Mouse (Mus musculus): ENCODE results near the gene Zfp629. TPM values are rescaled to one million over a fixed set of nuclear protein-coding genes. Genes with fewer than 3 reads are reported as not detected.

Gene Zfp629
- polyA plus RNA-seq, 1 experiment from 2014 or later, result 12.5 TPM

- peak; percentile 98 for ATAC-seq (ENCODE audit: low read depth)
- Histone ChIP-seq H3K9ac (ENCODE audit: low read length) (peak within 1 kb of the TSS; percentile 95), H3K27me3 (ENCODE audit: control insufficient read depth, insufficient read depth, low read depth, low read length) (no peaks in the 10 kb centered on the region), H3K27ac (ENCODE audit: low read length) (peak within 1 kb of the TSS; percentile 76), H3K4me3 (ENCODE audit: low read length) (peak within 1 kb of the TSS; percentile 93), H3K4me1 (replicated peaks; ENCODE audit: control insufficient read depth, insufficient read depth, low read length) (peaks cover 16% of the 10 kb centered on the region), H3K9me3 (ENCODE audit: control insufficient read depth, low read length) (no peaks in the 10 kb centered on the region), H3K4me2 (ENCODE audit: low read depth, low read length) (peak within 1 kb of the TSS; percentile 82), H3K36me3 (ENCODE audit: control insufficient read depth, insufficient read depth, low read length) (peaks cover 32% of the 10 kb centered on the region)
- under 1% methylated on average over 50 of the region's 50 CpGs for WGBS
These were observed 27.4 kb downstream of the Zfp629 start, which contains the start of the genes Ccdc189 and Rnf40 for GRCm38 (mm10) chr7:127588011-127588871. Gene Ccdc189 (minus strand): TSS chr7:127588595. Gene Rnf40 (plus strand): TSS chr7:127588767.

- 45% methylated on average over 5 of the region's 5 CpGs for WGBS
These were observed 28.4 kb downstream of the Zfp629 start for GRCm38 (mm10) chr7:127587196-127587595.

GRCm38 (mm10) chr7:127586149-127586548 lies 29.4 kb downstream of the Zfp629 start:
- no peak for ATAC-seq (ENCODE audit: low read depth)
- Histone ChIP-seq H3K27me3 (ENCODE audit: control insufficient read depth, insufficient read depth, low read depth, low read length) (no peaks in the 10 kb centered on the region), H3K4me2 (ENCODE audit: low read depth, low read length) (no peak overlapping the region), H3K4me3 (ENCODE audit: low read length) (no peak overlapping the region), H3K9ac (ENCODE audit: low read length) (no peak overlapping the region), H3K4me1 (replicated peaks; ENCODE audit: control insufficient read depth, insufficient read depth, low read length) (peaks cover 16% of the 10 kb centered on the region), H3K36me3 (ENCODE audit: control insufficient read depth, insufficient read depth, low read length) (peaks cover 24% of the 10 kb centered on the region), H3K27ac (ENCODE audit: low read length) (no peak overlapping the region), H3K9me3 (ENCODE audit: control insufficient read depth, low read length) (no peaks in the 10 kb centered on the region)
- 86% methylated on average over 6 of the region's 6 CpGs for WGBS

More at GRCm38 (mm10) chr7:127587196-127587595, 28.4 kb downstream of the Zfp629 start:
- peaks cover 31% of the 10 kb centered on the region for H3K36me3 ChIP-seq (ENCODE audit: control insufficient read depth, insufficient read depth, low read length)
- H3K4me3 ChIP-seq (ENCODE audit: low read length), result peak overlapping the region; percentile 93
- H3K27me3 ChIP-seq (ENCODE audit: control insufficient read depth, insufficient read depth, low read depth, low read length), result no peaks in the 10 kb centered on the region
- H3K27ac ChIP-seq (ENCODE audit: low read length), result peak overlapping the region; percentile 61
- H3K9ac ChIP-seq (ENCODE audit: low read length), result peak overlapping the region; percentile 61
- H3K9me3 ChIP-seq (ENCODE audit: control insufficient read depth, low read length), result no peaks in the 10 kb centered on the region
- ATAC-seq (ENCODE audit: low read depth), result no peak
- peaks cover 16% of the 10 kb centered on the region for H3K4me1 ChIP-seq (replicated peaks; ENCODE audit: control insufficient read depth, insufficient read depth, low read length)
- H3K4me2 ChIP-seq (ENCODE audit: low read depth, low read length), result peak overlapping the region; percentile 82

GRCm38 (mm10) chr7:127585031-127585430 lies 30.6 kb downstream of the Zfp629 start:
- Histone ChIP-seq H3K4me1 (replicated peaks; ENCODE audit: control insufficient read depth, insufficient read depth, low read length) (peaks cover 16% of the 10 kb centered on the region), H3K27ac (ENCODE audit: low read length) (no peak overlapping the region), H3K36me3 (ENCODE audit: control insufficient read depth, insufficient read depth, low read length) (peaks cover 21% of the 10 kb centered on the region), H3K4me2 (ENCODE audit: low read depth, low read length) (no peak overlapping the region), H3K4me3 (ENCODE audit: low read length) (no peak overlapping the region), H3K9ac (ENCODE audit: low read length) (no peak overlapping the region), H3K9me3 (ENCODE audit: control insufficient read depth, low read length) (no peaks in the 10 kb centered on the region), H3K27me3 (ENCODE audit: control insufficient read depth, insufficient read depth, low read depth, low read length) (no peaks in the 10 kb centered on the region)
- ATAC-seq (ENCODE audit: low read depth), result no peak
- WGBS, result 70% methylated on average over 7 of the region's 7 CpGs

- Histone ChIP-seq H3K4me3 (ENCODE audit: low read length) (no peak overlapping the region), H3K4me2 (ENCODE audit: low read depth, low read length) (no peak overlapping the region), H3K27me3 (ENCODE audit: control insufficient read depth, insufficient read depth, low read depth, low read length) (no peaks in the 10 kb centered on the region), H3K4me1 (replicated peaks; ENCODE audit: control insufficient read depth, insufficient read depth, low read length) (peaks cover 8% of the 10 kb centered on the region), H3K9me3 (ENCODE audit: control insufficient read depth, low read length) (no peaks in the 10 kb centered on the region), H3K36me3 (ENCODE audit: control insufficient read depth, insufficient read depth, low read length) (peaks cover 25% of the 10 kb centered on the region), H3K9ac (ENCODE audit: low read length) (no peak overlapping the region), H3K27ac (ENCODE audit: low read length) (no peak overlapping the region)
- WGBS, result 90% methylated on average over 6 of the region's 6 CpGs
- ATAC-seq (ENCODE audit: low read depth), result no peak
These were observed 32.3 kb downstream of the Zfp629 start for GRCm38 (mm10) chr7:127583260-127583659.

GRCm38 (mm10) chr7:127574115-127574514 lies 41.5 kb downstream of the Zfp629 start:
- WGBS, result 16% methylated on average over 7 of the region's 7 CpGs
- no peaks in the 10 kb centered on the region for H3K9me3 ChIP-seq (ENCODE audit: control insufficient read depth, low read length)
- H3K9ac ChIP-seq (ENCODE audit: low read length), result peak overlapping the region; percentile 89
- peak overlapping the region; percentile 85 for H3K4me3 ChIP-seq (ENCODE audit: low read length)
- peaks cover 18% of the 10 kb centered on the region for H3K4me1 ChIP-seq (replicated peaks; ENCODE audit: control insufficient read depth, insufficient read depth, low read length)
- H3K27me3 ChIP-seq (ENCODE audit: control insufficient read depth, insufficient read depth, low read depth, low read length), result no peaks in the 10 kb centered on the region
- H3K36me3 ChIP-seq (ENCODE audit: control insufficient read depth, insufficient read depth, low read length), result peaks cover 14% of the 10 kb centered on the region
- no peak for ATAC-seq (ENCODE audit: low read depth)
- no peak overlapping the region for H3K27ac ChIP-seq (ENCODE audit: low read length)
- H3K4me2 ChIP-seq (ENCODE audit: low read depth, low read length), result peak overlapping the region; percentile 93

- peak; percentile 68 for ATAC-seq (ENCODE audit: low read depth)
- Histone ChIP-seq H3K4me1 (replicated peaks; ENCODE audit: control insufficient read depth, insufficient read depth, low read length) (peaks cover 18% of the 10 kb centered on the region), H3K27ac (ENCODE audit: low read length) (peak overlapping the region; percentile 63), H3K9me3 (ENCODE audit: control insufficient read depth, low read length) (no peaks in the 10 kb centered on the region), H3K27me3 (ENCODE audit: control insufficient read depth, insufficient read depth, low read depth, low read length) (no peaks in the 10 kb centered on the region), H3K36me3 (ENCODE audit: control insufficient read depth, insufficient read depth, low read length) (peaks cover 12% of the 10 kb centered on the region), H3K4me3 (ENCODE audit: low read length) (peak overlapping the region; percentile 85), H3K9ac (ENCODE audit: low read length) (peak overlapping the region; percentile 89), H3K4me2 (ENCODE audit: low read depth, low read length) (peak overlapping the region; percentile 93)
- WGBS, result 1% methylated on average over 17 of the region's 28 CpGs
These were observed 42.0 kb downstream of the Zfp629 start for GRCm38 (mm10) chr7:127573503-127574008.

- H3K9ac ChIP-seq (ENCODE audit: low read length), result peak within 1 kb of the TSS; percentile 89
- peak; percentile 98 for ATAC-seq (ENCODE audit: low read depth)
- H3K4me1 ChIP-seq (replicated peaks; ENCODE audit: control insufficient read depth, insufficient read depth, low read length), result peaks cover 18% of the 10 kb centered on the region
- H3K9me3 ChIP-seq (ENCODE audit: control insufficient read depth, low read length), result no peaks in the 10 kb centered on the region
- peak within 1 kb of the TSS; percentile 93 for H3K4me2 ChIP-seq (ENCODE audit: low read depth, low read length)
- no peaks in the 10 kb centered on the region for H3K27me3 ChIP-seq (ENCODE audit: control insufficient read depth, insufficient read depth, low read depth, low read length)
- peaks cover 8% of the 10 kb centered on the region; the same call in 1 of the 2 replicates for H3K36me3 ChIP-seq (ENCODE audit: control insufficient read depth, insufficient read depth, low read length)
- WGBS, result 0% methylated on average over 17 of the region's 17 CpGs
- H3K4me3 ChIP-seq (ENCODE audit: low read length), result peak within 1 kb of the TSS; percentile 85
- peak within 1 kb of the TSS; percentile 80 for H3K27ac ChIP-seq (ENCODE audit: low read length)
These were observed 42.6 kb downstream of the Zfp629 start, which contains the start of gene Phkg2 for GRCm38 (mm10) chr7:127572895-127573471. Gene Phkg2 (plus strand): TSS chr7:127573340.

Data from lung, embryonic 16.5 days (tissue).